Mouse (Mus musculus): ENCODE data around the gene Mcub. TPM values are rescaled to one million over a fixed set of nuclear protein-coding genes. Genes with fewer than 3 reads are reported as not detected.

Mcub gene
- polyA plus RNA-seq, 1 experiment from 2014 or later, result 13.7 TPM

DNA sequence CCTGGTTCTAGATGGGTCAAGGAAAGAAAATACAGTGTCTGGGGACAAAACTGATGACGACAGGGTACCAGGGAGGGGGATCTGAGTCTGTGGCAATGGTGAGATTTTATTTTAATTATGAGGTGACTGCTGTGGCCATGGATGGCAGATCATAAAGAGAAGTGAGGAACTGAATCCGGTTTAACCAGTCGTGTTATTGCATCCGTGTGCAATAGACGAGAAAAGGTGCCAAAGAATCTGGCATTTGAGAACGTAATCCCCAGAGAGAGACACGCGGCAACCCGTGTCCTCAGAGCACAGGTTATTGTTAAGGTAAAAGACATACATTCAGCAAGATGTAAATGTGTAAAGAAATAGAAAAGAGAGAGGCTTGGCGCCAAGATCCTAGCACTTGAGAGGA is 92.7 kb downstream of the Mcub start:
- Histone ChIP-seq H3K27me3 (no peaks in the 10 kb centered on the region), H3K27ac (no peak overlapping the region)
- ATAC-seq (ENCODE audit: insufficient number of reproducible peaks, insufficient read depth, low FRiP score, low TSS enrichment, low read depth), result no peak

More for the DNA sequence above, 92.7 kb downstream of the Mcub start:
- H3K36me3 ChIP-seq, result no peaks in the 10 kb centered on the region
- H3K4me2 ChIP-seq, result no peak overlapping the region
- H3K9me3 ChIP-seq, result no peaks in the 10 kb centered on the region
- no peak overlapping the region for H3K4me3 ChIP-seq (replicated peaks)
- H3K9ac ChIP-seq (replicated peaks), result no peak overlapping the region
- WGBS, result 90% methylated on average over 10 of the region's 10 CpGs
- H3K4me1 ChIP-seq (replicated peaks), result 0 out of 2 replicates have a peak, but pooled peaks cover 10% of the 10 kb centered on the region

Other genes with a start within 250 kb of the Mcub start
- 1.6 and 2.0 TPM in 2 replicates for gene Egf, start 214.9 kb downstream of the Mcub start, polyA plus RNA-seq (2016; fragmentation: Nextera tagmentation; extraction: Ambion mirVana)
- not detected in 2 replicates for gene Lrit3, start 166.2 kb downstream of the Mcub start, polyA plus RNA-seq (2016; fragmentation: Nextera tagmentation; extraction: Ambion mirVana)
- gene Rrh, start 147.6 kb downstream of the Mcub start, polyA plus RNA-seq (2016; fragmentation: Nextera tagmentation; extraction: Ambion mirVana), result 0.18 TPM in 1 of 2 replicates, not detected in the other
- 110 and 118 TPM in 2 replicates for gene Gar1, start 138.8 kb downstream of the Mcub start, polyA plus RNA-seq (2016; fragmentation: Nextera tagmentation; extraction: Ambion mirVana)
- gene Cfi, start 134.3 kb downstream of the Mcub start, polyA plus RNA-seq (2016; fragmentation: Nextera tagmentation; extraction: Ambion mirVana), result 0.13 and 0.23 TPM in 2 replicates
- gene Pla2g12a, start 91.6 kb downstream of the Mcub start, polyA plus RNA-seq (2016; fragmentation: Nextera tagmentation; extraction: Ambion mirVana), result 24.5 and 24.6 TPM in 2 replicates
- 107 and 109 TPM in 2 replicates for gene Casp6, start 68.8 kb downstream of the Mcub start, polyA plus RNA-seq (2016; fragmentation: Nextera tagmentation; extraction: Ambion mirVana)
- 31.8 and 36.3 TPM in 2 replicates for gene Sec24b, start 91.3 kb upstream of the Mcub start, polyA plus RNA-seq (2016; fragmentation: Nextera tagmentation; extraction: Ambion mirVana)
- 35.9 and 43.2 TPM in 2 replicates for gene Col25a1, start 161.3 kb upstream of the Mcub start, polyA plus RNA-seq (2016; fragmentation: Nextera tagmentation; extraction: Ambion mirVana)

All from limb, embryonic 12.5 days (tissue).